Mouse (Mus musculus) CH12.LX (cell line): ENCODE results near the gene Dusp27. TPM values are rescaled to one million over a fixed set of nuclear protein-coding genes. Genes with fewer than 3 reads are reported as not detected.

Experiments
- DNase-seq: peaks from one replicate; pipeline ENCODE4 v3.0.0-alpha.2; 2013; ENCODE audit errors: extremely low read depth
- H3K27ac ChIP-seq: 2 replicates; pipeline ENCODE4 v1.5.1; 2012; ENCODE audit warnings: low read depth, mild to moderate bottlenecking, control low read depth, moderate library complexity; ENCODE audit not compliant: insufficient read depth
- H3K27me3 ChIP-seq: replicated peaks from 2 replicates; pipeline ENCODE3; 2012; ENCODE audit warnings: inconsistent platforms
- H3K36me3 ChIP-seq, 2 experiments: replicated peaks in 1 of 2; 2 replicates each; pipeline versions ENCODE3 to v1.6.1; 2012; ENCODE audit warnings: inconsistent platforms in 1 of 2, low read length in 1 of 2, mild to moderate bottlenecking in 1 of 2, mixed read lengths in 1 of 2, moderate library complexity in 1 of 2; ENCODE audit not compliant: control insufficient read depth in 1 of 2, insufficient read depth in 1 of 2
- H3K4me1 ChIP-seq, 2 experiments: 2 replicates each; pipeline ENCODE4 v1.6.1; 2012; ENCODE audit warnings: inconsistent platforms in 1 of 2, moderate library complexity in 1 of 2; ENCODE audit not compliant: insufficient read depth in 2 of 2, control insufficient read depth in 1 of 2
- H3K4me2 ChIP-seq: 2 replicates; pipeline ENCODE4 v1.6.1; 2012; ENCODE audit warnings: low read depth, mild to moderate bottlenecking, control low read depth; ENCODE audit not compliant: poor library complexity, insufficient read depth, severe bottlenecking
- H3K4me3 ChIP-seq, 3 experiments: fragments of 150-350 bp in 1 of 3; sonication (generic) in 1 of 3; replicated peaks in 1 of 3; 2 replicates each; pipeline versions ENCODE3 to v1.5.1; 2011 to 2012; ENCODE audit warnings: low read depth in 2 of 3, low read length in 2 of 3, mild to moderate bottlenecking in 2 of 3, moderate library complexity in 2 of 3, control low read depth in 1 of 3, improper control_type of control experiment in 1 of 3, inconsistent platforms in 1 of 3, mixed read lengths in 1 of 3; ENCODE audit not compliant: poor library complexity in 1 of 3
- H3K79me2 ChIP-seq: replicated peaks from 2 replicates; pipeline ENCODE4 v1.6.1; 2012; ENCODE audit warnings: mild to moderate bottlenecking, moderate library complexity; ENCODE audit not compliant: control insufficient read depth, poor library complexity, insufficient read depth, severe bottlenecking; ENCODE audit errors: extremely low read depth
- H3K9ac ChIP-seq: 2 replicates; pipeline ENCODE4 v1.6.1; 2012; ENCODE audit warnings: low read depth, mild to moderate bottlenecking, control low read depth, moderate library complexity; ENCODE audit not compliant: insufficient read depth
- H3K9me3 ChIP-seq: replicated peaks from 2 replicates; pipeline ENCODE3; 2012; ENCODE audit warnings: low read length, inconsistent platforms, mixed read lengths
- BHLHE40 ChIP-seq: IDR thresholded peaks from 2 replicates; pipeline ENCODE4 v1.6.1; 2011; ENCODE audit warnings: mild to moderate bottlenecking, low read depth, low read length, improper control_type of control experiment
- CHD1 ChIP-seq: IDR thresholded peaks from 2 replicates; pipeline ENCODE4 v1.6.1; 2012; ENCODE audit warnings: low read depth, low read length, improper control_type of control experiment, inconsistent platforms
- CHD2 ChIP-seq: IDR thresholded peaks from 2 replicates; pipeline ENCODE4 v1.6.1; 2011; ENCODE audit warnings: low read length, improper control_type of control experiment
- CTCF ChIP-seq, 2 experiments: IDR thresholded peaks in 1 of 2; conservative IDR thresholded peaks in 1 of 2; 2 replicates each; pipeline ENCODE4 v1.5.1; 2011 to 2012; ENCODE audit warnings: low read depth in 2 of 2, low read length in 2 of 2, improper control_type of control experiment in 1 of 2, inconsistent platforms in 1 of 2, mild to moderate bottlenecking in 1 of 2, moderate library complexity in 1 of 2
- E2F4 ChIP-seq: IDR thresholded peaks from 2 replicates; pipeline ENCODE4 v1.6.1; 2011; ENCODE audit warnings: low read depth, low read length, improper control_type of control experiment; ENCODE audit not compliant: insufficient replicate concordance
- ELF1 ChIP-seq: IDR thresholded peaks from 2 replicates; pipeline ENCODE4 v1.6.1; 2014; ENCODE audit warnings: low read depth, mild to moderate bottlenecking, inconsistent platforms, low read length, improper control_type of control experiment
- GABPA ChIP-seq: IDR thresholded peaks from 2 replicates; pipeline ENCODE4 v1.6.1; 2012; ENCODE audit warnings: low read depth, low read length, improper control_type of control experiment, inconsistent platforms; ENCODE audit not compliant: insufficient replicate concordance
- IRF4 ChIP-seq: IDR thresholded peaks from 2 replicates; pipeline ENCODE4 v1.6.1; 2014; ENCODE audit warnings: low read depth, mild to moderate bottlenecking, inconsistent platforms, low read length, improper control_type of control experiment
- JUND ChIP-seq: conservative IDR thresholded peaks from 2 replicates; pipeline ENCODE4 v1.6.1; 2011; ENCODE audit warnings: low read depth, low read length, improper control_type of control experiment
- KAT2A ChIP-seq: IDR thresholded peaks from 2 replicates; pipeline ENCODE4 v1.6.1; 2012; ENCODE audit warnings: low read length, improper control_type of control experiment, inconsistent platforms; ENCODE audit not compliant: insufficient replicate concordance
- MEF2A ChIP-seq: IDR thresholded peaks from 2 replicates; pipeline ENCODE4 v1.6.1; 2014; ENCODE audit warnings: low read depth, mild to moderate bottlenecking, inconsistent platforms, low read length, improper control_type of control experiment, borderline replicate concordance
- MXI1 ChIP-seq: IDR thresholded peaks from 2 replicates; pipeline ENCODE4 v1.6.1; 2011; ENCODE audit warnings: mild to moderate bottlenecking, low read depth, low read length, improper control_type of control experiment
- MYC ChIP-seq: IDR thresholded peaks from 2 replicates; pipeline ENCODE4 v1.6.1; 2011; ENCODE audit warnings: low read depth, mild to moderate bottlenecking, improper control_type of control experiment, low read length
- NELFE ChIP-seq: IDR thresholded peaks from 2 replicates; pipeline ENCODE4 v1.6.1; 2011; ENCODE audit warnings: low read depth, low read length, improper control_type of control experiment
- NRF1 ChIP-seq: IDR thresholded peaks from 2 replicates; pipeline ENCODE4 v1.6.1; 2014; ENCODE audit warnings: low read depth, mild to moderate bottlenecking, inconsistent platforms, low read length, improper control_type of control experiment, moderate library complexity
- PAX5 ChIP-seq: IDR thresholded peaks from 2 replicates; pipeline ENCODE4 v1.6.1; 2012; ENCODE audit warnings: low read length, inconsistent platforms, mixed read lengths
- POLR2A ChIP-seq: IDR thresholded peaks from 2 replicates; pipeline ENCODE4 v1.6.1; 2011; ENCODE audit warnings: low read depth, mild to moderate bottlenecking, improper control_type of control experiment, low read length
- POLR2AphosphoS2 ChIP-seq: IDR thresholded peaks from 2 replicates; pipeline ENCODE4 v1.6.1; 2011; ENCODE audit warnings: low read depth, low read length, improper control_type of control experiment
- RCOR1 ChIP-seq: conservative IDR thresholded peaks from 2 replicates; pipeline ENCODE4 v1.6.1; 2012; ENCODE audit warnings: low read depth, mild to moderate bottlenecking, inconsistent platforms, low read length, improper control_type of control experiment
- SIN3A ChIP-seq: IDR thresholded peaks from 2 replicates; pipeline ENCODE4 v1.6.1; 2012; ENCODE audit warnings: low read length, improper control_type of control experiment, inconsistent platforms
- TCF12 ChIP-seq: IDR thresholded peaks from 2 replicates; pipeline ENCODE4 v1.6.1; 2014; ENCODE audit warnings: low read depth, mild to moderate bottlenecking, inconsistent platforms, low read length, improper control_type of control experiment
- USF1 ChIP-seq: IDR thresholded peaks from 2 replicates; pipeline ENCODE4 v1.6.1; 2014; ENCODE audit warnings: low read depth, mild to moderate bottlenecking, inconsistent platforms, low read length, improper control_type of control experiment
- USF2 ChIP-seq: conservative IDR thresholded peaks from 2 replicates; pipeline ENCODE4 v1.6.1; 2011; ENCODE audit warnings: low read depth, low read length, improper control_type of control experiment
- ZC3H11A ChIP-seq: IDR thresholded peaks from 2 replicates; pipeline ENCODE4 v1.6.1; 2012; ENCODE audit warnings: low read depth, mild to moderate bottlenecking, inconsistent platforms, low read length, improper control_type of control experiment
- ZKSCAN1 ChIP-seq: IDR thresholded peaks from 2 replicates; pipeline ENCODE4 v1.6.1; 2012; ENCODE audit warnings: low read depth, inconsistent platforms, low read length, improper control_type of control experiment, borderline replicate concordance
- ZMIZ1 ChIP-seq: IDR thresholded peaks from 2 replicates; pipeline ENCODE4 v1.6.1; 2012; ENCODE audit warnings: low read depth, mild to moderate bottlenecking, inconsistent platforms, low read length, improper control_type of control experiment
- ZNF384 ChIP-seq: IDR thresholded peaks from 2 replicates; pipeline ENCODE4 v1.6.1; 2012; ENCODE audit warnings: low read depth, low read length, improper control_type of control experiment, inconsistent platforms
- dilution Hi-C: fragments of 300-500 bp; cut with MboI; formaldehyde crosslinking; loops from 2 replicates; pipeline ENCODE4 v1.14.3; 2020; ENCODE audit warnings: low sequenced_read_pairs; ENCODE audit not compliant: extremely low pct_unique_long_range_greater_than_20kb, extremely low pct_ligation_motif_present
- in situ Hi-C: fragments of 300-500 bp; cut with MboI; formaldehyde crosslinking; loops from 3 replicates; pipeline ENCODE4 v1.14.3; 2019; ENCODE audit warnings: low sequenced_read_pairs, low pct_ligation_motif_present, low pct_unique_long_range_greater_than_20kb, mixed read lengths
- polyA plus RNA-seq: library from polyadenylated mRNA; unstranded; fragments of >175 nt; gene quantifications from 2 replicates; pipeline ENCODE4 v1.2.1, GENCODE M21; 2012; ENCODE audit warnings: low read depth; ENCODE audit not compliant: insufficient read length
- total RNA-seq, 2 experiments: library from RNA; depleted of rRNA; stranded (reverse); fragments of 300-350 nt in 1 of 2; fragments of >200 nt in 1 of 2; gene quantifications; 2 replicates each; pipeline ENCODE4 v1.2.3; 2012 to 2014

The Dusp27 gene
- total and polyA plus RNA-seq, 3 experiments: 0.06 TPM; not detected in 2

GRCm38 (mm10) chr1:166061532-166061931, 66.2 kb downstream of the Dusp27 start:
- dilution Hi-C loops (no loop called here), in situ Hi-C loops (no loop called here)
- Histone ChIP-seq H3K79me2 (no peaks in the 10 kb centered on the region), H3K9ac (no peak overlapping the region), H3K27me3 (peaks cover 2% of the 10 kb centered on the region), H3K4me2 (no peak overlapping the region), H3K4me3 (no peak overlapping the region), H3K9me3 (no peaks in the 10 kb centered on the region), H3K4me1 (no peaks in the 10 kb centered on the region), H3K27ac (no peak overlapping the region), H3K36me3 (no peaks in the 10 kb centered on the region)
- TF ChIP-seq NRF1 (no peak), GABPA (no peak), SIN3A (no peak), E2F4 (no peak), MXI1 (no peak), POLR2AphosphoS2 (no peak), KAT2A (no peak), ZNF384 (no peak), ZKSCAN1 (no peak), USF1 (no peak), USF2 (no peak), CHD1 (no peak), CTCF (conservative IDR thresholded peaks at IDR 0.05 in 1 of 2, IDR thresholded peaks at IDR 0.05 in 1 of 2; ENCODE audit: low read depth in 2 of 2, low read length in 2 of 2) (no peak), BHLHE40 (no peak), ZMIZ1 (no peak)
- no peak for DNase-seq

- no peak for DNase-seq
- dilution Hi-C loops: no loop called here
- no peak for TF ChIP-seq PAX5
- TF ChIP-seq USF2: no peak
- no peak for TF ChIP-seq E2F4
- no peak for TF ChIP-seq JUND
- TF ChIP-seq POLR2A: no peak
- TF ChIP-seq ELF1: no peak
- no peak for TF ChIP-seq ZC3H11A
- no peak for TF ChIP-seq KAT2A
- TF ChIP-seq TCF12: no peak
- TF ChIP-seq NELFE: no peak
- TF ChIP-seq POLR2AphosphoS2: no peak
- no peak for TF ChIP-seq MEF2A
- no peak for TF ChIP-seq IRF4
- no peak for TF ChIP-seq CTCF (conservative IDR thresholded peaks at IDR 0.05 in 1 of 2, IDR thresholded peaks at IDR 0.05 in 1 of 2; ENCODE audit: low read depth in 2 of 2, low read length in 2 of 2)
- no peak for TF ChIP-seq MYC
- TF ChIP-seq RCOR1: no peak
- TF ChIP-seq GABPA: no peak
- TF ChIP-seq CHD2: no peak
- no peak for TF ChIP-seq CHD1
- TF ChIP-seq USF1: no peak
- TF ChIP-seq, all 38 proteins: peak for 0
- H3K27me3 ChIP-seq: peaks cover 3% of the 10 kb centered on the region
- H3K4me2 ChIP-seq: no peak overlapping the region
- no peaks in the 10 kb centered on the region for H3K9me3 ChIP-seq
- H3K4me1 ChIP-seq: no peaks in the 10 kb centered on the region
- no peak overlapping the region for H3K9ac ChIP-seq
- in situ Hi-C loops: no loop called here
- no peak overlapping the region for H3K4me3 ChIP-seq
- H3K36me3 ChIP-seq: no peaks in the 10 kb centered on the region
- H3K79me2 ChIP-seq: no peaks in the 10 kb centered on the region
- H3K27ac ChIP-seq: no peak overlapping the region
Measured at GRCm38 (mm10) chr1:166060406-166060805, 67.3 kb downstream of the Dusp27 start.
